Mouse (Mus musculus): ENCODE results near the gene Rgs6. TPM values are rescaled to one million over a fixed set of nuclear protein-coding genes. Genes with fewer than 3 reads are reported as not detected.
A peak's percentile ranks its signal among the peaks of the same experiment; 100 is the strongest.

The Rgs6 gene
- total and polyA plus RNA-seq, 3 experiments: not detected

DNA sequence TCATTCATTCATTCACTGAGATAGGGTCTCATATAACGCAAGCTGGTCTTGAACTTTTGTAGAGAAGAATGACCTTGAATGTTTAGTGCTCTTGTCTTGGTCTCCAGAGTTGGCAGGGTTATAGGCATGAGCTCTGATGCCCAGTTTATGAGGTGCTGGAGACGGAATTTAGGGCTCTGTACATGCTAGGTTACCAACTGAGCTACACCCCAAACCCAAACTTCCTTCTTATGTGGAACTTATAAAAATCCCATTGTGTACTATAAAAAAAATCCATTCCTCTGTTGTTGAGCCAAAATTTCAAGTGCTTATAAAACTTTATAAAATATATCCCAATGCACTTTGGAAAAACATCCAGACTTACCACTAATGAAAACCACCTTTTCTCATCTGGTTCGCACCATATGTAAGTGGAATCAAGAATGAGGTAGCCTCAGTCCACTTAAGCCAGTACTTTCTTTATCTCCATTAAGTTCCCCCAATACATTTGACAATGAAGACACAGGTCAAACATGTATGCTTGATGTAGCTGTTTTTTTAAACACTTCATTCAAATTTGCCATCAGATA, 260.3 kb downstream of the Rgs6 start:
- H3K36me3 ChIP-seq (replicated peaks in 1 of 2; ENCODE audit: control insufficient read depth in 1 of 2, insufficient read depth in 1 of 2, low read length in 1 of 2): no peaks in the 10 kb centered on the region
- TF ChIP-seq MYC (IDR thresholded peaks at IDR 0.05; ENCODE audit: low read depth, low read length): no peak
- TF ChIP-seq MAX (IDR thresholded peaks at IDR 0.05; ENCODE audit: low read length): no peak
- TF ChIP-seq NRF1 (IDR thresholded peaks at IDR 0.05; ENCODE audit: low read depth, low read length): no peak
- no peak for TF ChIP-seq POLR2AphosphoS2 (IDR thresholded peaks at IDR 0.05; ENCODE audit: low read depth, low read length)
- no peak for TF ChIP-seq MAZ (IDR thresholded peaks at IDR 0.05; ENCODE audit: low read depth, low read length)
- no peak for TF ChIP-seq PAX5 (IDR thresholded peaks at IDR 0.05; ENCODE audit: low read length)
- TF ChIP-seq POLR2A (IDR thresholded peaks at IDR 0.05; ENCODE audit: low read depth, low read length): no peak
- no peak for TF ChIP-seq SIN3A (IDR thresholded peaks at IDR 0.05; ENCODE audit: low read length)
- DNase-seq (ENCODE audit: extremely low read depth): no peak
- in situ Hi-C loops (cut with MboI; ENCODE audit: low pct_ligation_motif_present, low pct_unique_long_range_greater_than_20kb, low sequenced_read_pairs) (no loop called here), dilution Hi-C loops (cut with MboI; ENCODE audit: extremely low pct_ligation_motif_present, extremely low pct_unique_long_range_greater_than_20kb, low sequenced_read_pairs) (no loop called here)
- no peaks in the 10 kb centered on the region for H3K79me2 ChIP-seq (replicated peaks; ENCODE audit: control insufficient read depth, extremely low read depth, insufficient read depth, poor library complexity, severe bottlenecking)
- H3K27me3 ChIP-seq (replicated peaks): no peaks in the 10 kb centered on the region
- H3K4me2 ChIP-seq (ENCODE audit: insufficient read depth, low read depth, poor library complexity, severe bottlenecking): no peak overlapping the region
- peaks cover 6% of the 10 kb centered on the region for H3K9me3 ChIP-seq (replicated peaks; ENCODE audit: low read length)
- no peak overlapping the region for H3K27ac ChIP-seq (ENCODE audit: insufficient read depth, low read depth)
- no peak overlapping the region for H3K4me3 ChIP-seq (replicated peaks in 1 of 3; ENCODE audit: low read depth in 2 of 3, low read length in 2 of 3, poor library complexity in 1 of 3)
- H3K9ac ChIP-seq (ENCODE audit: insufficient read depth, low read depth): no peak overlapping the region
- no peaks in the 10 kb centered on the region for H3K4me1 ChIP-seq (ENCODE audit: control insufficient read depth in 1 of 2, insufficient read depth in 2 of 2)

DNA sequence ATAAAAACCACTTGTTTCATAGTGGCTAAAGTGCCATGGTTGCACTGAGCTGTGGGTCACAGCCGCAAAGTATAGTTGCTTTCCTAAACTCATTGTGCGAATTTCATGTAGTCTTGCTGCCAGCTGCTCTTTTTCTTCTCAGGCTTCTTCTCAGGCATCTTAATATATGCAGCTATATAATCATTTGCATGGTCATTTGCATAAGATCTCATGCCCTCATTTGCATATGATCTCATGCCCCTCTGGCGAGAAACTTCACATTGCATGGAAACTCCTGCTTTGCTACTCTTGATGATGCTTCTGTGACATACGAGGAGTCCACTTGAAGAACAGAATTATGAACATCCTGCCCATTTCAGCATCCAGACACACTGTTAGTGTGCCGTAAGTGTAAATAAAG, 266.8 kb downstream of the Rgs6 start:
- no peak overlapping the region for H3K9ac ChIP-seq (ENCODE audit: insufficient read depth, low read depth)
- H3K27me3 ChIP-seq (replicated peaks): no peaks in the 10 kb centered on the region
- H3K4me2 ChIP-seq (ENCODE audit: insufficient read depth, low read depth, poor library complexity, severe bottlenecking): no peak overlapping the region
- dilution Hi-C loops (cut with MboI; ENCODE audit: extremely low pct_ligation_motif_present, extremely low pct_unique_long_range_greater_than_20kb, low sequenced_read_pairs): no loop called here
- no peaks in the 10 kb centered on the region for H3K36me3 ChIP-seq (replicated peaks in 1 of 2; ENCODE audit: control insufficient read depth in 1 of 2, insufficient read depth in 1 of 2, low read length in 1 of 2)
- no peak overlapping the region for H3K4me3 ChIP-seq (replicated peaks in 1 of 3; ENCODE audit: low read depth in 2 of 3, low read length in 2 of 3, poor library complexity in 1 of 3)
- H3K27ac ChIP-seq (ENCODE audit: insufficient read depth, low read depth): no peak overlapping the region
- H3K79me2 ChIP-seq (replicated peaks; ENCODE audit: control insufficient read depth, extremely low read depth, insufficient read depth, poor library complexity, severe bottlenecking): no peaks in the 10 kb centered on the region
- TF ChIP-seq ZNF384 (IDR thresholded peaks at IDR 0.05; ENCODE audit: low read depth, low read length) (no peak), POLR2AphosphoS2 (IDR thresholded peaks at IDR 0.05; ENCODE audit: low read depth, low read length) (no peak), MAZ (IDR thresholded peaks at IDR 0.05; ENCODE audit: low read depth, low read length) (no peak), GABPA (IDR thresholded peaks at IDR 0.05; ENCODE audit: insufficient replicate concordance, low read depth, low read length) (no peak), CHD1 (IDR thresholded peaks at IDR 0.05; ENCODE audit: low read depth, low read length) (no peak), MAX (IDR thresholded peaks at IDR 0.05; ENCODE audit: low read length) (no peak), JUND (conservative IDR thresholded peaks at IDR 0.05; ENCODE audit: low read depth, low read length) (no peak), USF2 (conservative IDR thresholded peaks at IDR 0.05; ENCODE audit: low read depth, low read length) (no peak), MYC (IDR thresholded peaks at IDR 0.05; ENCODE audit: low read depth, low read length) (no peak), E2F4 (IDR thresholded peaks at IDR 0.05; ENCODE audit: insufficient replicate concordance, low read depth, low read length) (no peak)
- in situ Hi-C loops (cut with MboI; ENCODE audit: low pct_ligation_motif_present, low pct_unique_long_range_greater_than_20kb, low sequenced_read_pairs): no loop called here
- H3K9me3 ChIP-seq (replicated peaks; ENCODE audit: low read length): peaks cover 2% of the 10 kb centered on the region
- peak; percentile 71 for DNase-seq (ENCODE audit: extremely low read depth)
- H3K4me1 ChIP-seq (ENCODE audit: control insufficient read depth in 1 of 2, insufficient read depth in 2 of 2): peaks cover 0 to 9% of the 10 kb centered on the region in 2 experiments; a peak in 2 of 4 replicates
